ENCODE assay signal across 10 mouse cellular contexts in genomic region chr9:118168544-118168943, GRCm38 (mm10). TPM values are rescaled to one million over a fixed set of nuclear protein-coding genes. Genes with fewer than 3 reads are reported as not detected.
DNase-seq lines count a peak whose midpoint lies in the region; ATAC-seq and TF ChIP-seq lines count a peak whose summit lies in the region.
"Had no signal": no experiment of that assay in that cellular context is flagged by ENCODE, and none has a peak within 500 bp of the region (broad histone marks: within the 10 kb centered on the region; RNA-seq: fewer than 3 reads in every experiment).

No protein-coding gene starts in this region.

- H3K4me1 ChIP-seq in lung, postnatal 0 days (ENCODE audit: insufficient read depth, low read depth, low read length) = no peaks in the 10 kb centered on the region
- H3K4me1 ChIP-seq in lung, adult 2 months (ENCODE audit: control insufficient read depth, insufficient read depth, low read length) = no peaks in the 10 kb centered on the region
- H3K4me1 ChIP-seq in stomach, postnatal 0 days (replicated peaks; ENCODE audit: control insufficient read depth, insufficient read depth) = no peaks in the 10 kb centered on the region
- no peaks in the 10 kb centered on the region for H3K4me1 ChIP-seq in limb, embryonic 10.5 days
- H3K4me1 ChIP-seq: embryonic facial prominence, embryonic 13.5 days; hindbrain, embryonic 15.5 days had no signal

- ATAC-seq in lung, postnatal 0 days = no peak
- no peak for ATAC-seq in stomach, postnatal 0 days (ENCODE audit: low FRiP score, low TSS enrichment)

- peak; percentile 15 for DNase-seq in adrenal gland, postnatal 10 days
- DNase-seq in adrenal gland, adult 18-20 months (ENCODE audit: low spot score in 2 of 2) = no peak
- peak; percentile 17 for DNase-seq in lung, postnatal 0 days (ENCODE audit: low spot score)
- DNase-seq in lung, adult 2 months = no peak
- DNase-seq in kidney, postnatal 10 days = peak; percentile 17
- no peak for DNase-seq in stomach, postnatal 0 days (ENCODE audit: low spot score)
- no peak for DNase-seq in adipocyte (ENCODE audit: low spot score)
- DNase-seq in limb, embryonic 10.5 days (ENCODE audit: low spot score) = no peak

- WGBS in lung, postnatal 0 days = 49% methylated on average over 5 of the region's 5 CpGs
- WGBS in lung, adult 2 months = 49% methylated on average over 5 of the region's 5 CpGs
- WGBS in stomach, postnatal 0 days = 43% methylated on average over 5 of the region's 5 CpGs
- 43% methylated on average over 5 of the region's 5 CpGs for WGBS in limb, embryonic 10.5 days

- H3K9ac ChIP-seq in lung, postnatal 0 days (replicated peaks; ENCODE audit: low read depth) = no peak overlapping the region
- H3K9ac ChIP-seq in stomach, postnatal 0 days (ENCODE audit: low read length) = no peak overlapping the region
- H3K9ac ChIP-seq: embryonic facial prominence, embryonic 13.5 days; hindbrain, embryonic 15.5 days had no signal

- no peak for TF ChIP-seq POLR2A in lung, adult 2 months (IDR thresholded peaks at IDR 0.05; ENCODE audit: borderline replicate concordance, extremely low read depth, low read depth, low read length)

- no peak overlapping the region for H3K4me3 ChIP-seq in lung, postnatal 0 days (ENCODE audit: low read depth, low read length)
- no peak overlapping the region for H3K4me3 ChIP-seq in lung, adult 2 months (replicated peaks; ENCODE audit: extremely low read depth, low read depth, low read length)
- H3K4me3 ChIP-seq in stomach, postnatal 0 days (ENCODE audit: low read depth, low read length) = no peak overlapping the region
- H3K4me3 ChIP-seq in limb, embryonic 10.5 days = no peak overlapping the region
- H3K4me3 ChIP-seq: embryonic facial prominence, embryonic 13.5 days; hindbrain, embryonic 15.5 days had no signal

- no peak for TF ChIP-seq EP300 in lung, postnatal 0 days (IDR thresholded peaks at IDR 0.05)
- TF ChIP-seq EP300 in stomach, postnatal 0 days (optimal IDR thresholded peaks at IDR 0.05) = no peak

- H3K27ac ChIP-seq in lung, postnatal 0 days (ENCODE audit: low read length) = no peak overlapping the region
- no peak overlapping the region for H3K27ac ChIP-seq in stomach, postnatal 0 days (replicated peaks)
- no peak overlapping the region for H3K27ac ChIP-seq in limb, embryonic 10.5 days
- H3K27ac ChIP-seq: embryonic facial prominence, embryonic 13.5 days; hindbrain, embryonic 15.5 days had no signal

- no peaks in the 10 kb centered on the region for H3K36me3 ChIP-seq in lung, postnatal 0 days (ENCODE audit: insufficient read depth, low read length)
- no peaks in the 10 kb centered on the region for H3K36me3 ChIP-seq in stomach, postnatal 0 days (ENCODE audit: control insufficient read depth, insufficient read depth, low read length)
- H3K36me3 ChIP-seq in limb, embryonic 10.5 days = no peaks in the 10 kb centered on the region
- H3K36me3 ChIP-seq: embryonic facial prominence, embryonic 13.5 days; hindbrain, embryonic 15.5 days had no signal

- H3K27me3 ChIP-seq in lung, postnatal 0 days (replicated peaks; ENCODE audit: insufficient read depth, low read length) = no peaks in the 10 kb centered on the region
- no peaks in the 10 kb centered on the region for H3K27me3 ChIP-seq in stomach, postnatal 0 days (ENCODE audit: control insufficient read depth, insufficient read depth, low read length)
- no peaks in the 10 kb centered on the region for H3K27me3 ChIP-seq in limb, embryonic 10.5 days (ENCODE audit: low read depth, poor library complexity, severe bottlenecking)
- H3K27me3 ChIP-seq: embryonic facial prominence, embryonic 13.5 days; hindbrain, embryonic 15.5 days had no signal

- TF ChIP-seq CTCF in lung, postnatal 0 days (IDR thresholded peaks at IDR 0.05) = peak; percentile 62
- no peak; the same call in 1 of the 2 replicates for TF ChIP-seq CTCF in lung, adult 2 months (IDR thresholded peaks at IDR 0.05; ENCODE audit: insufficient read depth, low read length)
- peak; percentile 75 for TF ChIP-seq CTCF in stomach, postnatal 0 days (IDR thresholded peaks at IDR 0.05; ENCODE audit: low read depth)

- H3K4me2 ChIP-seq in lung, postnatal 0 days (replicated peaks; ENCODE audit: low read depth, low read length) = no peak overlapping the region
- no peak overlapping the region for H3K4me2 ChIP-seq in stomach, postnatal 0 days (replicated peaks; ENCODE audit: low read depth)
- H3K4me2 ChIP-seq: embryonic facial prominence, embryonic 13.5 days; hindbrain, embryonic 15.5 days had no signal

- no peaks in the 10 kb centered on the region for H3K9me3 ChIP-seq in lung, postnatal 0 days (ENCODE audit: low read length)
- no peaks in the 10 kb centered on the region for H3K9me3 ChIP-seq in stomach, postnatal 0 days (ENCODE audit: control insufficient read depth, low read length)
- H3K9me3 ChIP-seq in limb, embryonic 10.5 days (replicated peaks) = no peaks in the 10 kb centered on the region
- H3K9me3 ChIP-seq: embryonic facial prominence, embryonic 13.5 days; hindbrain, embryonic 15.5 days had no signal

RNA-seq across cellular contexts. Expression of gene Cmc1, which starts 18.6 kb away (rescaled TPM):
- total RNA-seq in adrenal gland, postnatal 10 days (2021) = 10 to 100 TPM; 48.2 to 50.6 TPM
- total RNA-seq in adrenal gland, adult 18-20 months (2021) = 10 to 100 TPM; 31.9 to 32.1 TPM
- polyA plus RNA-seq in lung, postnatal 0 days (2015; fragmentation: Nextera tagmentation; extraction: Ambion mirVana) = 46.2 and 51.2 TPM in 2 replicates
- polyA plus RNA-seq in lung, adult 2 months (2012; rRNA removed) = 1.6 and 1.9 TPM in 2 replicates
- 73.7 and 74.2 TPM in 2 replicates for polyA plus RNA-seq in stomach, postnatal 0 days (2015; fragmentation: Nextera tagmentation; extraction: Ambion mirVana)
- polyA plus RNA-seq in limb, embryonic 10.5 days (2016; fragmentation: Nextera tagmentation; extraction: Ambion mirVana) = 32.1 and 36.0 TPM in 2 replicates

Comparison
In these comparisons a context has a peak if more than half of its experiments do, and no peak if none do; other contexts are left out.
1. DNase-seq: peak in adrenal gland, postnatal 10 days (single experiment), lung, postnatal 0 days (single experiment) and kidney, postnatal 10 days (single experiment); none in adrenal gland, adult 18-20 months (0 of 2), lung, adult 2 months (single experiment), stomach, postnatal 0 days (single experiment), adipocyte (single experiment) and limb, embryonic 10.5 days (single experiment).
2. RNA of gene Cmc1, which starts 18.6 kb away (polyA plus RNA-seq): 73.7 to 74.2 TPM in stomach, postnatal 0 days, 46.2 to 51.2 TPM in lung, postnatal 0 days and 32.1 to 36.0 TPM in limb, embryonic 10.5 days; 1.6 to 1.9 TPM in lung, adult 2 months; every median in the first group is over 10 times any median in the second.